Mouse (Mus musculus) left cerebral cortex, adult 8-10 months (tissue): ENCODE measurements around the gene Siah1a. TPM values are rescaled to one million over a fixed set of nuclear protein-coding genes. Genes with fewer than 3 reads are reported as not detected.

Source experiments
- DNase-seq, 2 experiments: peaks; one replicate each; pipeline ENCODE4 v3.0.0; 2022; ENCODE audit warnings: low spot score in 2 of 2
- total RNA-seq, 4 experiments: library from RNA; stranded (reverse); gene quantifications; 2 replicates each; pipeline ENCODE4 v1.2.4; 2022

Siah1a gene
- total RNA-seq = 10 to 100 TPM; 29.6 to 34.1 (median 31.4) TPM

DNA sequence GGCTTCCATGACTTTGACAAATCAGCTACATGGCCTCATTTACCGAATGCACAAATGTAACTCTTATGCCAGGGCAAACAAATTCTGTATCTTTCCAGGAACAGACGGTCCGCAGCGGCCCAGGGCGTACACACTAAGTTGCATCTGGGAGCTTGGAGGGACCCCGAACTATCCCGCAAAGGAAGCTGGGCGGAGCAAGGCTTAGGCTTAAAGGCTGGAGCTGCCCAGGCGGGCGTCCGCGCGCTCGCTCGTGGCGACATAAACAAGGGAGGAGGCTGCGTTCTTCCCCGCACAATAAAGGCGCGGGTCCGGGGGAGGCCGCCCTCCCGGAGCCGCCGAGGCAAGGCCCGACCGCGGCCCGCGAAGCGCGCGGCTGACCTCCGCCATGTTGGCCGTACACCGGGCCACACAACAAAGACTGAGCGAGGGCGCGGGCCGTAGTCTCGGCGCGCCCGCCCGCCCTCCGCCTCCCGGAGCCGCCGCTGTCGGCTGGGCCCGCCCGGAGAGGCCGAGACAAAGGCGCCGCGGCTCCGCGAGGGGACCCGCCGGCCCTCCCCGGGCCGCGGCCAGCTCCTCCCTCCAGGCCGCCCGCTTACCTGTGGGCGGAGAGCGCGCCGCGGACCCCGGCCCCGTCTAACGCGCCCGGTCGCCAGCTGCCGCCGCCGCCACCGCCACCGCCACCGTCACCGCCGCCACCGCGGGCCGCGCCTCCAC is at the start of gene Siah1a, which contains the start of gene Gm10638:
Gene Siah1a, minus strand, starts transcription at position 714 of the 714 bp plus-strand sequence.
Gene Gm10638, plus strand, starts transcription at position 479 of the 714 bp plus-strand sequence.
- peak; percentile 42 to 55 for DNase-seq

GRCm38 (mm10) chr8:86794716-86795115 is 49.0 kb upstream of the Siah1a start:
- no peak for DNase-seq

- no peak for DNase-seq
Measured at GRCm38 (mm10) chr8:86791542-86791941, 45.8 kb upstream of the Siah1a start.

- DNase-seq = no peak
Measured at GRCm38 (mm10) chr8:86789576-86789975, 43.8 kb upstream of the Siah1a start.

GRCm38 (mm10) chr8:86787891-86788420 is 42.2 kb upstream of the Siah1a start:
- DNase-seq = no peak

- no peak for DNase-seq
Measured at GRCm38 (mm10) chr8:86786498-86786897, 40.8 kb upstream of the Siah1a start.

- DNase-seq = no peak
Measured at GRCm38 (mm10) chr8:86781094-86781493, 35.4 kb upstream of the Siah1a start.

GRCm38 (mm10) chr8:86779207-86779606 is 33.5 kb upstream of the Siah1a start:
- no peak for DNase-seq

GRCm38 (mm10) chr8:86769945-86770715 is 24.4 kb upstream of the Siah1a start:
- no peak for DNase-seq

GRCm38 (mm10) chr8:86768499-86768898 is 22.8 kb upstream of the Siah1a start:
- DNase-seq = peak in 1 of 2 experiments; percentile 48

GRCm38 (mm10) chr8:86766548-86767211 is 20.9 kb upstream of the Siah1a start:
- DNase-seq = no peak

DNA sequence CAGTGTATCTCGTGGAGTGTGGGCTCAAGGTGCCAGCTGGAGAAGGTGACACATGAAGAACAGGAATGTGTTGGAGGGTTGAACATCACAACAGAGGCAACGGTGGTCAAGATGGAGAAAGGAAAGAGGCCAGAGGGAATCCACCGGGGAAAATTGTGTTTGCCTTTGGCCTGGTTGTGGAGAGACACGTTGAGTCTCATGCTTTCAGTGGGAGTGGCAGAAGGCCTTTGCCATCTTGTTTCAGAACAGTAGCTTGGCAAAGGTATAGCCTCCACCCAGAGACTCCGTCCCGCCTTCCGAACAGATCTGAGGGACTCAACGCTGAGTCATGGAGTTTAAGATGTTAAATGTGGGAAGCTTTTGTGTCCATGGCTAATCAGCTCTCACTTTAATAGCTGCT is 19.9 kb upstream of the Siah1a start:
- no peak for DNase-seq

- DNase-seq = no peak
Measured at GRCm38 (mm10) chr8:86765155-86765554, 19.4 kb upstream of the Siah1a start.

GRCm38 (mm10) chr8:86762806-86763205 is 17.1 kb upstream of the Siah1a start:
- DNase-seq = no peak

DNA sequence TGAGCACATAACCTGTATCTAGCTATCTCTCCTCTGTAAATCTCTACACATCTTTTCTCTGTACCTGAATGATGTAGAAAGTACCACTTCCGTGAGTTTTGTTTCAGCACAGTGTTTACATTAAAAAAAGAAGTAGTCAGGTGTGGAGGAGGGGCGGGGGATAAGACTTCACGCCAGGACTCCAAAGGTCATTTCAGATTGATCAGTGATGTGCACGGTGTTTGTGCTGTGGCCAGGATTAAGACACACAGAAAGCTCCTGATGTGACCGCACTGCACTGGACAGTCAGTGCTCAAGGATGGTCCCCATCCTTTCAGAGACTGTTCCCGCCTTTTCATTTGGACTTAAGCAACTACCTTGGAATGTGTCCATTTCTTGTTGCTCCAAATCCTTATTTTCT is 15.0 kb upstream of the Siah1a start:
- DNase-seq = no peak

DNA sequence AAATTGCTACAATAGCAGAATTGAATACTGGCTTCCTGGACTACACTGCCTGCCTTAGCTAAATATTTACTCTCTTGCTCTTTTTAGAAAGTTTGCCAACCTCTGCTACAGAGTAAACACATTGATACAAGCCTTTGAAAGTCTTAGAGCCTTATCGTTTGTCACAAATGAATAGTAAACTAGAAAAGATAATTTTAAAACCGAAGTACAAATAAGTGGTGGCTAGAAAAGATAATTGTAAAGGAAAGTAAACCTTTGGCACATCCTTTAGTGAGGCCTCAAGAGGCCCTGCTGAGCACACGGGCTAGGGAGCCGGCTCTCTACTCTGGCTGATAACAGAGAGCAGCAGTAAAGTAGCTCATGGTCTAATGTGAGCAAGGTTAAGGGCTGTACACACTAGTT is 13.4 kb upstream of the Siah1a start:
- DNase-seq = no peak

DNA sequence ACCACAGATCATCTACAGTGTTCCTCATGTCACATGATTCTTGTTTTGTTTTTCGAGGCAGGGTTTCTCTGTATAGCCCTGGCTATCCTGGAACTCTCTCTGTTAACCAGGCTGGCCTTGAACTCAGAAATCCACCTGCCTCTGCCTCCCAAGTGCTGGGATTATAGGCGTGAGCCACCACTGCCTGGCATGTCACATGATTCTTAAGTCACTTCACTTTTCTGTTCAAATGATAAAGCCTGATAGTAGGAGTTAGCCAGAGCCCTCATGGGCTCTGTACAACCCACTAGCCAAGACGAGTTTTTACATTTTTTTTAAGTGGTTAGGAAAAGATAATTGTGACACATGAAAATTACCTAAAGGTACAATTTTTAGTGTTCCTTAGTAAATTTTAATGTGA is 12.9 kb upstream of the Siah1a start:
- no peak for DNase-seq

DNA sequence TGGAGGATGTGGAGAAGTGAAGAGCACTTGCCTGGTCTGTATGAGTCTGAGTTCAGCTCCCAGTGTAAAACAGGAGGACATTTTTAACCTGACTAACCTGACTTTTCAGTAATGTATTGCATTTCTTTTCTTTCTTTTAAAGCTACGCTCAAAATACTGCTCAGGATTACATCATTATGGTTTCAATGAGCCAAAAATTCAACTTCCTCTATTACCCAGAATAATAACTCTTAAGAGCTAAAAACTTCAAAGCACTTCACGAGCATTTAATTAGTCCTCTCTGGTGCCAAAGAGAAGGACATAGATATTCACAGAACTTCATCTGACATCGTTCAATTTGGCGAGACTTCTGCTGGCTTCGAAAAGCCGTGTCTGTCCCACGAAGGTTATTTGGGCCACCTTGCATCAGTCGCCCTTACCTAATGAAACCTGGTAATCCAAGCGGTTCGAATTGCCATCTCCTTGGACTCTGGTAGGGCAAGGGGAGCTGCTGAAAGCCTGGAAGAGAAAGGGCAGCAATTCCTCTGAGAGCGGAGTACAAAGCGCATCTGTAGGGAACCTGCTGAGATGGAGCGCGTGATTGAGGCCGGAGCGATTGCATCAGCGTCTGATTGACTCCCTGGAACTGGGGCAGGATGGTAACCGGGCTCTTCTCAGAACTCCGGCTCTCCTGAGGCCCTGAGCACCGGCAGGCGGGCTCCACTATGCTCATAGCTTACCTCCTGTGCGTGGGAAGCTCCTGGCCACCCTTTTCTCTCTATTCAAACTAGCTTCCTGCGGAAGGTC is 11.4 kb upstream of the Siah1a start:
- peak in 1 of 2 experiments; percentile 49 for DNase-seq

DNA sequence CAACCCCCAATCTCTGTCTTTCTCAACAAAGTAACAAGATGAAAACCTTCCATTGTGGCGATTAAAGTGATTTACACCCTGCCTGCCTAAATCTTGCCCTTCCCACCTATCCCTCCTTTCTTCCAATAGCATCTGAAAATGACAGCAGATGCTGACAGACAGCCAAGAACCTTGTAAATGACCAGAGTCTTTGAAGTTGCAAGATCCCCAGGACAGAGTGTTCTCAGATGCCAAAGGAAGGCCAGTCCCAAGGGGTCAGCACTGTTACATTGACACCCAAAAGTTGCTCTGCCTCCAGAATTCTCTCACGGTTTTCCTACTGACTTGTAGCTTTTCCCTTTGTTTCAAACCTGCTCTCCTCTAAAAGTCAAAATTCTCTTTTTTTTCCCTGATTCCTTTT is 4.1 kb upstream of the Siah1a start:
- DNase-seq = no peak

DNA sequence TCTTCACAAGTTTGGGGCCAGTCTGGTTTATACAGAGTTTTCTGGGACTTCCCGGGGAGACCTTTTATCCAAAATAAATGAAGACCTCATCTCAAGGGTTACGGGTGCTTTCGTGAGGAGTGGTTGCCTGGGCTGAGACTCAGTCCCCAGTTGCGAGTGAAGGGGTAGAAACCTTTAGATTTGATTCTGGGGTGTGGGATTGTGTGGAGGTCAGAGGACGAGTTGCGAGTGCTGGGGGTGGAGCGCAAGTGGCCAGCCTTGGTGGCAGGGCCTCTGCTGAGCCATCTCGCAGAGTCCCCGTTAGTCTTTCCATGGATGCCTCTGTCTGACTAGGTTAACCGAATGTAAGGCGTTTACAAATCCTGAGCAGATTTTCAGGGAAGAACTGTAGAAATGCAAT is 777 bp upstream of the Siah1a start:
- peak in 1 of 2 experiments; percentile 30 for DNase-seq

DNA sequence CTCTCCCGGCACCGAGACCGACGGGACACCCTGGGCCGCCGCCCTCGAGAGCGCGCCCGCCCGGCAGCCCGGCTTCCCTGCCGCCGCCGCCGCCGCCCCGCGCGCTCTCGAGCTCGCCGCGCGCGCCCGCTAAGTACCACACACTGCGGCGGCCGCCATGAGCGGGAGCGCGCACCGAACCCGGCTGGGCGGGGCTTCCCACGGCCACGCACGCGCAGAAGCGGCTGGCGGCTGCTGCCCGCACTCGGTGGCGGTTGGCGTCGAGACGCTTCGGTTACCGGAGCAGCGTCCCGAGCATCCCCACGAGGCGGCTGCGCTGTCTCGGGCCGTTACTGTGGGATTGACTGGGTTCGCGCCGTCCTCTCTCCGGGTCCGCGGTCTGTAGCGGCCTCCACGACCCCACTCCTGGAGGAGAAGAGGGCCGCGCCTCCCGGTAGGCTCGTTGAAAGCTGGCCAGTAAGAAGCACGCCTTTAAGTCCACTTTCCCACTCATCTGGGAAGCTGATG is 254 bp upstream of the Siah1a start:
- peak; percentile 85 to 90 for DNase-seq
